Mouse (Mus musculus) spleen, adult 2 months (tissue): ENCODE results near the gene Ror1. TPM values are rescaled to one million over a fixed set of nuclear protein-coding genes. Genes with fewer than 3 reads are reported as not detected.

Source experiments
- DNase-seq, 2 experiments: peaks; one replicate each; pipeline versions ENCODE4 v3.0.0 to v3.0.0-alpha.2; 2012 to 2021; ENCODE audit warnings: low spot score in 2 of 2, low read depth in 1 of 2
- H3K27ac ChIP-seq: fragments of 200-500 bp; 2 replicates; pipeline ENCODE4 v1.5.1; 2012; ENCODE audit warnings: low read length, inconsistent platforms; ENCODE audit not compliant: insufficient read depth
- H3K27me3 ChIP-seq: fragments of 200-500 bp; 2 replicates; pipeline ENCODE4 v1.6.1; 2012; ENCODE audit warnings: mild to moderate bottlenecking, moderate library complexity, low read length, inconsistent platforms; ENCODE audit not compliant: control insufficient read depth, insufficient read depth
- H3K36me3 ChIP-seq: fragments of 200-500 bp; 2 replicates; pipeline ENCODE4 v1.6.1; 2012; ENCODE audit warnings: mild to moderate bottlenecking, low read length, inconsistent platforms; ENCODE audit not compliant: control insufficient read depth, insufficient read depth
- H3K4me1 ChIP-seq: fragments of 200-500 bp; 2 replicates; pipeline ENCODE4 v1.6.1; 2011; ENCODE audit warnings: inconsistent platforms; ENCODE audit not compliant: control insufficient read depth, insufficient read depth, insufficient read length
- H3K4me3 ChIP-seq: fragments of 200-500 bp; 2 replicates; pipeline ENCODE4 v1.5.1; 2011; ENCODE audit warnings: mild to moderate bottlenecking, inconsistent platforms; ENCODE audit not compliant: insufficient read depth, insufficient read length; ENCODE audit errors: extremely low read depth
- CTCF ChIP-seq: fragments of 200-500 bp; IDR thresholded peaks from 2 replicates; pipeline ENCODE4 v1.5.1; 2011; ENCODE audit warnings: mild to moderate bottlenecking, inconsistent platforms; ENCODE audit not compliant: insufficient read depth, insufficient read length, insufficient replicate concordance; ENCODE audit errors: extremely low read depth
- POLR2A ChIP-seq: fragments of 200-500 bp; IDR thresholded peaks from 2 replicates; pipeline ENCODE4 v1.6.1; 2011; ENCODE audit warnings: low read depth, low read length, inconsistent platforms
- WGBS: fragments of 180-500 bp; shearing (Covaris S2); methylation state at CpG from one replicate; pipeline ENCODE4 v1.1.7; 2018; 5-methylcytosine and 5-hydroxymethylcytosine counted together
- polyA plus RNA-seq: library from polyadenylated mRNA; depleted of rRNA; stranded (reverse); fragments of >200 nt; gene quantifications from 2 replicates; pipeline ENCODE4 v1.2.3, GENCODE M21; 2012

Ror1 gene
- polyA plus RNA-seq, 1 experiment: 0.64 TPM

DNA sequence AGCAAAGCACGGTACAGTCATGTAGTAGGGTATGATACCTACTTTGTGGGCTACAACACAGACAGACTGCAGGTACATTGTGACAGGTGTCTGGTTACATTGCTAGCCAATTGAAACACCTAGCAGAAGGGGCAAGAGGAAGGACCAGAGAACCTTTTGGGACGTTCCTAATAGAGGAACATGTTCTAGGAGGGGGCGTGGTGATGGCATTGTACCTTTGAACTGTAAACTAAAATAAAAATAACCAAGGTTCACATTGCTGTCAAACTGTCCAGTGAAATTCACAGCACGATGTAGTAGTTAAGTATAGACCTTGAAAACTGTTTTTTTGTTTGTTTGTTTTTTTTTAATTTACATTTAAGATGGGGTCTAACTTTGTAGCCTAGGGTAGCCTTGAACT is 40.5 kb downstream of the Ror1 start:
- no peak for TF ChIP-seq CTCF
- no peak for TF ChIP-seq POLR2A
- 81% methylated on average over 4 of the region's 4 CpGs for whole genome bisulfite sequencing

DNA sequence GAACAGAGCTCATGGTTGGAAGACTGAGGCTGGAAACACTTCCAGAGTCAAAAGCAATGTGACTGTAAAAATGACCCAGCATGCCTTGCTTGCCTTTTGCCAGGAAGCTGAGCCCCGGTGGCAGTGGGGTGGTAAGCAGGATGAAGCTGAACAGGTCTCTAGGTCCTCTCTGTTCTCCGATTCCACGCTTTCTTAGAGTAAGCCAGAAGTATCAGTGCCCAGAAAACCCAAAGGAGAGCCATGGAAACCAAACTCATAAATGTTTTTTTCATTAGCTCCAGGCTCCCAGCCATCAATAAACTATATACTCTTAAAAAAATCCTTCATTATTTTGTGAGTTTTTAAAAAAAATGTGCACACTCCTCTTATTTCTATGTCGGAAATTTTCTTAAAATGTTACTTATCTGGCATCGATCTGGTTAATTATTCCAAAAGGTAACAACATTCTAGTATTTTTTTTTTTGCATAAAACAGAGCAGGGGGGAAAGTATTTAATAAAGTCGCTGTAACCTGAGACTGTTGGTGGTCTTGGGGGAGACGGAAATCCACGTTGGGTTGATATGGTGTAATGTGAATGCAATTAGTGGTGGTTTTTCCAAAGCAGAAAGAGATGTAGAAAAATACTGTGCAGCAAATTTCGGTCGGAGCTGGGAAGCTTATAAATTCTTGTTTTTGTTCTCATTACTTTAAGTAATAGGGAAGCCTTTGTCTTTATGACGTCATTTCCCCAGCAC is 41.7 kb downstream of the Ror1 start:
- Histone ChIP-seq H3K4me3 (no peak overlapping the region), H3K27me3 (no peaks in the 10 kb centered on the region), H3K27ac (no peak overlapping the region), H3K36me3 (no peaks in the 10 kb centered on the region), H3K4me1 (no peaks in the 10 kb centered on the region)
- TF ChIP-seq CTCF (no peak), POLR2A (no peak)
- DNase-seq: no peak
- 91% methylated on average over 11 of the region's 11 CpGs for WGBS

More for the DNA sequence above, 40.5 kb downstream of the Ror1 start:
- Histone ChIP-seq H3K27me3 (no peaks in the 10 kb centered on the region), H3K36me3 (no peaks in the 10 kb centered on the region), H3K4me3 (no peak overlapping the region), H3K4me1 (no peaks in the 10 kb centered on the region), H3K27ac (no peak overlapping the region)
- DNase-seq: no peak

DNA sequence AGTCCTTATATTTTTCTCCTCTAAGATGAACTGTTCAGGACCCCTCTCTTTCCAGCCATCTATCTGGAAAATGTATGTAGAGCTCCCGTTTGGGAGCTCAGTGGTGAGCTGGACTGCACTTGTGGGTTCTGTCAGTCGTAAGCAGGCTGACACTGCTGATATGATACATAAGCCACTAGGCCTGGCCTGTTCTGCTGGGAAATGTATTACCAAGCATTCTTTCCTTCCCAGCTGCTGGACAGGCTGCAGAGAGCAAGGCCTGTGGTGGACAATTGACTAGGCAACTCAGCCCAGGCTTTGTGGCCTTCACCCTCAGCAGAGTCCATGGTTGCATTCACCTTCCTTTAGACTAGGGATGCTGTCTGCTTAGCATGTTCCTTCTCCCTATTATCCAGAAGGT is 46.0 kb downstream of the Ror1 start:
- H3K4me1 ChIP-seq: no peaks in the 10 kb centered on the region
- no peak for DNase-seq
- no peaks in the 10 kb centered on the region for H3K36me3 ChIP-seq
- no peak overlapping the region for H3K4me3 ChIP-seq
- H3K27me3 ChIP-seq: no peaks in the 10 kb centered on the region
- H3K27ac ChIP-seq: no peak overlapping the region
- no peak for TF ChIP-seq POLR2A
- no peak for TF ChIP-seq CTCF
- WGBS: 82% methylated on average over 2 of the region's 2 CpGs

DNA sequence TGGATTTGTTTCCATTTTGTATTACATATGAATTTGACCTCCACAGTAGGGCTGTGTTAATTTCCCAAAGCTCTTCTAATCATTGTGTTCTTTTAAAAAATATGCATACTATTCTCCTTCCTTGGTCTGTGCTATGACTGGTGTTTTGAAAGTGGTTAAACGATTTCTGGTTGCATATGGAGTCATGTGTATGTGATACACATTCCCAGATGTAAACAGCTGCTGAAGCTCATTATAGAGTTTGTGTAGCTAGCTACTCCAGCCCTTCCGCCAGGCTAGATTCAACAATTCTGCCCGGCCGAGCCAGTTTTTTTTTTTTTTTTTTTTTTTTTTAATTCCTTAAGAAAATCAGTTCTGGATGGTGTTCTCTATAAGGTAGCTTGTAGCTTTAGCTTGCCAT is 49.2 kb downstream of the Ror1 start:
- H3K4me1 ChIP-seq: no peaks in the 10 kb centered on the region
- WGBS: 89% methylated on average over 4 of the region's 4 CpGs
- H3K4me3 ChIP-seq: no peak overlapping the region
- no peak overlapping the region for H3K27ac ChIP-seq
- no peak for DNase-seq
- no peaks in the 10 kb centered on the region for H3K27me3 ChIP-seq
- H3K36me3 ChIP-seq: no peaks in the 10 kb centered on the region
- TF ChIP-seq POLR2A (no peak), CTCF (no peak)

DNA sequence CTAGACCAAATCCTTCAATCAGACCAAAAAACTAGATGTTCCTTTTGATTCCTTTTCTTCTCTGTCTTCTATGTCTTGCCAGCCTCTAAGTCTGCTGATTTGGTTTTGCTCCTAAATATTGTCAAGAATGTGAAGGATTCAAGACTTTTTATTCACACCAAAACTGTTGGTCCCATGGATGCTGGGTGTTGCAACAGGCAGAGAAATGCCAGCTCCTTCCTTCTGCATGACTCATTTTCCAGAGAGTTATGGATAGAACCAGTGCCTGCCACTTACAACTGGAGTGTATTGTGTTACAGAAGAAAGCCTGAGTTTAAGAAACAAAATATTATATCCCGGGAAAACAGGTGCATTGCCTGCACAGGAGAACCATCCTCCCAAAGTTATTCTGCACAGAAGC is 55.2 kb downstream of the Ror1 start:
- no peak overlapping the region for H3K27ac ChIP-seq
- DNase-seq: no peak
- no peak overlapping the region for H3K4me3 ChIP-seq
- H3K36me3 ChIP-seq: no peaks in the 10 kb centered on the region
- TF ChIP-seq POLR2A: no peak
- no peaks in the 10 kb centered on the region for H3K27me3 ChIP-seq
- 94% methylated on average over 1 of the region's 1 CpGs for WGBS
- no peaks in the 10 kb centered on the region for H3K4me1 ChIP-seq

DNA sequence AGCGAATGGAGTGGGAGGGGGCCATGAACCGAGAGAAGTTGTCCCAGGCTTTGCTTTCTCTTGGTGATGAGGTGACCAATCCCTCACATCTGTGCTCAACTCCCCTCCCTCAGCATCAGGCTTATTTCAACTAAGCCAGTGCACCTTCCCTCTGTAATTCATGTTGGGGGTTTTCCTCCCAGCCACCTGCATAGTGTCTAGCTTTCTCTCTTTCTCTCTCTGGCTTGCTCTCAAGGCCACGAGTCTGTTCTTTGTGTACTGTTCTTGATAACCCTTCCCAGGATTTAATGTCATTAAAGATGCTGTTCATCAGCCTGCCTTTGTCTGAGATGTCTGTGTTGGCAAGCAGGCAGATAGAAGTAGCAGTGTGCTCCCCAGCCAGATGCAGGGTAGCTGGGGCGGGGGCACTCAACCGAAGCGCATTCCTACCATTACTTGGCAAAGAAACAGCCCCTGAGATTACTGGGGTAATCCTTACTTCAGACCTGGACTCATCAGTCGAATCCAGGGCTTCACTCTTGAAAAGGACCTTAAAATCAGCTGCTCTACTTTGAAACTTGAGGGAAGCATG is 59.1 kb downstream of the Ror1 start:
- Histone ChIP-seq H3K36me3 (no peaks in the 10 kb centered on the region), H3K27me3 (no peaks in the 10 kb centered on the region), H3K4me1 (no peaks in the 10 kb centered on the region), H3K4me3 (no peak overlapping the region), H3K27ac (no peak overlapping the region)
- 87% methylated on average over 7 of the region's 7 CpGs for WGBS
- DNase-seq: no peak
- TF ChIP-seq POLR2A (no peak), CTCF (no peak)

DNA sequence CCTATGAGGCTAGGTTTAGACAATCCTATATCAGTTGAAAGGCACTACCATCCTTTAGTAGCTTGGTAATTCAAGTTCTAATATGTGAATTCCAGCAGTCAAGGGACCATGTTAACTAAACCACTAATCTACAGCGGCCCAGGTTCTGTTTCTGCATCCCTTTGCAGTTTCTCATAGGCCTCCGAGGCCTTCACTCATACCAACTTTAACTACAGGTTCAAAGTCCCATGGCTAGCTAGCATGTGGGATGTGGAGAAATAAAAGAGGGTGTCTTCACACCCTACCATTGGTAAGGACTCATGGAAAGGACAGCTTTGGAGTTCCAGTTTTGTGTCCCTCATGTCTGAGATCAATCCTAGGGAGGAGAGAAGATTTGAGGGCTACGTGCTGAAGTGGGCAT is 60.1 kb downstream of the Ror1 start:
- no peak overlapping the region for H3K27ac ChIP-seq
- H3K27me3 ChIP-seq: no peaks in the 10 kb centered on the region
- H3K36me3 ChIP-seq: no peaks in the 10 kb centered on the region
- H3K4me3 ChIP-seq: no peak overlapping the region
- DNase-seq: no peak
- no peaks in the 10 kb centered on the region for H3K4me1 ChIP-seq
- TF ChIP-seq CTCF (no peak), POLR2A (no peak)
- WGBS: 87% methylated on average over 3 of the region's 3 CpGs
